Mouse (Mus musculus) stomach, postnatal 0 days (tissue): ENCODE measurements around the gene Adra1b. TPM values are rescaled to one million over a fixed set of nuclear protein-coding genes. Genes with fewer than 3 reads are reported as not detected.

Source experiments
- ATAC-seq: fragments of 200-750 bp; cut with Nextera tagmentation; 2 replicates; pipeline ENCODE4 v1.8.0; 2017; ENCODE audit not compliant: low FRiP score, low TSS enrichment
- DNase-seq: peaks from one replicate; pipeline ENCODE4 v3.0.0-alpha.2; 2016; ENCODE audit warnings: low spot score
- H3K27ac ChIP-seq: fragments of 300-500 bp; sonication (generic); replicated peaks from 2 replicates; pipeline ENCODE4 v1.5.1; 2014; ENCODE audit warnings: mild to moderate bottlenecking, control low read depth
- H3K27me3 ChIP-seq: fragments of 300-500 bp; sonication (generic); 2 replicates; pipeline ENCODE4 v1.6.1; 2014; ENCODE audit warnings: low read length; ENCODE audit not compliant: control insufficient read depth, insufficient read depth
- H3K36me3 ChIP-seq: fragments of 300-500 bp; sonication (generic); 2 replicates; pipeline ENCODE4 v1.6.1; 2014; ENCODE audit warnings: low read length, mixed read lengths; ENCODE audit not compliant: control insufficient read depth, insufficient read depth
- H3K4me1 ChIP-seq: fragments of 300-500 bp; sonication (generic); replicated peaks from 2 replicates; pipeline ENCODE4 v1.6.1; 2014; ENCODE audit warnings: antibody characterized with exemption; ENCODE audit not compliant: control insufficient read depth, insufficient read depth
- H3K4me2 ChIP-seq: fragments of 300-500 bp; sonication (generic); replicated peaks from 2 replicates; pipeline ENCODE4 v1.6.1; 2014; ENCODE audit warnings: low read depth, mild to moderate bottlenecking, control low read depth, moderate library complexity
- H3K4me3 ChIP-seq: fragments of 300-500 bp; sonication (generic); 2 replicates; pipeline ENCODE4 v1.5.1; 2014; ENCODE audit warnings: low read depth, low read length, control low read depth
- H3K9ac ChIP-seq: fragments of 300-500 bp; sonication (generic); 2 replicates; pipeline ENCODE4 v1.6.1; 2014; ENCODE audit warnings: mild to moderate bottlenecking, low read length, control low read depth, mixed read lengths
- H3K9me3 ChIP-seq: fragments of 300-500 bp; sonication (generic); 2 replicates; pipeline ENCODE4 v1.6.1; 2016; ENCODE audit warnings: low read length; ENCODE audit not compliant: control insufficient read depth
- CTCF ChIP-seq: IDR thresholded peaks from 2 replicates; pipeline ENCODE4 v1.5.1; 2016; ENCODE audit warnings: antibody characterized with exemption, low read depth, mild to moderate bottlenecking, moderate library complexity
- EP300 ChIP-seq: optimal IDR thresholded peaks from 2 replicates; pipeline ENCODE3; 2016; ENCODE audit warnings: antibody characterized with exemption
- WGBS: fragments of 180-500 bp; shearing (Covaris S2); extraction: QIAGEN DNeasy Blood & Tissue Kit; methylation state at CpG from one replicate; pipeline ENCODE4 v1.1.7; 2014; 5-methylcytosine and 5-hydroxymethylcytosine counted together
- polyA plus RNA-seq: library from polyadenylated mRNA; unstranded; fragments of >200 nt; fragmentation: Nextera tagmentation; extraction: Ambion mirVana; gene quantifications from 2 replicates; pipeline ENCODE4 v1.2.1, GENCODE M21; 2015

Adra1b gene
- polyA plus RNA-seq, 1 experiment from 2014 or later: 0.10 TPM

GRCm38 (mm10) chr11:43840491-43840890 is 60.5 kb downstream of the Adra1b start:
- no peaks in the 10 kb centered on the region for H3K36me3 ChIP-seq
- DNase-seq: no peak
- 25% methylated on average over 6 of the region's 6 CpGs for WGBS
- TF ChIP-seq CTCF (no peak), EP300 (no peak)
- no peak overlapping the region for H3K4me2 ChIP-seq
- H3K9me3 ChIP-seq: no peaks in the 10 kb centered on the region
- no peak overlapping the region for H3K27ac ChIP-seq
- H3K9ac ChIP-seq: no peak overlapping the region
- H3K4me1 ChIP-seq: no peaks in the 10 kb centered on the region
- peaks cover 3% of the 10 kb centered on the region; the same call in 1 of the 2 replicates for H3K27me3 ChIP-seq
- ATAC-seq: no peak
- H3K4me3 ChIP-seq: no peak overlapping the region

- ATAC-seq (peak; percentile 93), DNase-seq (peak; percentile 84)
- H3K4me2 ChIP-seq: peak overlapping the region; percentile 86
- peaks cover 3% of the 10 kb centered on the region; the same call in 1 of the 2 replicates for H3K27me3 ChIP-seq
- H3K9me3 ChIP-seq: no peaks in the 10 kb centered on the region
- 5% methylated on average over 64 of the region's 68 CpGs for WGBS
- H3K9ac ChIP-seq: peak overlapping the region; percentile 53
- peak overlapping the region; percentile 49 for H3K4me3 ChIP-seq
- no peak overlapping the region for H3K27ac ChIP-seq
- no peaks in the 10 kb centered on the region for H3K4me1 ChIP-seq
- no peaks in the 10 kb centered on the region for H3K36me3 ChIP-seq
- peak; percentile 83 for TF ChIP-seq CTCF
- no peak for TF ChIP-seq EP300
Measured at GRCm38 (mm10) chr11:43835880-43836740, 64.9 kb downstream of the Adra1b start.

- peak overlapping the region; percentile 86 for H3K4me2 ChIP-seq
- no peak overlapping the region for H3K27ac ChIP-seq
- H3K9ac ChIP-seq: no peak overlapping the region
- H3K27me3 ChIP-seq: peaks cover 3% of the 10 kb centered on the region; the same call in 1 of the 2 replicates
- DNase-seq: no peak
- no peak overlapping the region for H3K4me3 ChIP-seq
- H3K4me1 ChIP-seq: no peaks in the 10 kb centered on the region
- WGBS: 94% methylated on average over 15 of the region's 15 CpGs
- TF ChIP-seq EP300: no peak
- TF ChIP-seq CTCF: no peak
- no peak for ATAC-seq
- no peaks in the 10 kb centered on the region for H3K9me3 ChIP-seq
- no peaks in the 10 kb centered on the region for H3K36me3 ChIP-seq
Measured at GRCm38 (mm10) chr11:43835456-43835855, 65.6 kb downstream of the Adra1b start.

GRCm38 (mm10) chr11:43834531-43834930 is 66.5 kb downstream of the Adra1b start:
- no peaks in the 10 kb centered on the region for H3K4me1 ChIP-seq
- no peak for TF ChIP-seq EP300
- TF ChIP-seq CTCF: no peak
- DNase-seq (no peak), ATAC-seq (no peak)
- no peak overlapping the region for H3K27ac ChIP-seq
- H3K9ac ChIP-seq: no peak overlapping the region
- no peak overlapping the region for H3K4me3 ChIP-seq
- H3K36me3 ChIP-seq: no peaks in the 10 kb centered on the region
- no peaks in the 10 kb centered on the region for H3K9me3 ChIP-seq
- peaks cover 3% of the 10 kb centered on the region; the same call in 1 of the 2 replicates for H3K27me3 ChIP-seq
- WGBS: 52% methylated on average over 11 of the region's 11 CpGs
- H3K4me2 ChIP-seq: no peak overlapping the region

GRCm38 (mm10) chr11:43831530-43831929 is 69.5 kb downstream of the Adra1b start:
- H3K9ac ChIP-seq: no peak overlapping the region
- H3K27me3 ChIP-seq: no peaks in the 10 kb centered on the region; the same call in 1 of the 2 replicates
- WGBS: 55% methylated on average over 4 of the region's 4 CpGs
- no peak overlapping the region for H3K27ac ChIP-seq
- H3K9me3 ChIP-seq: no peaks in the 10 kb centered on the region
- no peak for ATAC-seq
- H3K4me1 ChIP-seq: no peaks in the 10 kb centered on the region
- H3K4me3 ChIP-seq: no peak overlapping the region
- no peaks in the 10 kb centered on the region for H3K36me3 ChIP-seq
- TF ChIP-seq CTCF (no peak), EP300 (no peak)
- DNase-seq: no peak
- H3K4me2 ChIP-seq: no peak overlapping the region

GRCm38 (mm10) chr11:43826769-43827168 is 74.2 kb downstream of the Adra1b start:
- no peak for DNase-seq

More at GRCm38 (mm10) chr11:43826769-43827168, 74.2 kb downstream of the Adra1b start:
- H3K9me3 ChIP-seq: no peaks in the 10 kb centered on the region
- no peak for ATAC-seq
- WGBS: 93% methylated on average over 4 of the region's 4 CpGs
- no peaks in the 10 kb centered on the region for H3K27me3 ChIP-seq
- no peak overlapping the region for H3K27ac ChIP-seq
- TF ChIP-seq CTCF: no peak
- no peak for TF ChIP-seq EP300
- no peak overlapping the region for H3K9ac ChIP-seq
- no peak overlapping the region for H3K4me3 ChIP-seq
- H3K36me3 ChIP-seq: no peaks in the 10 kb centered on the region
- no peak overlapping the region for H3K4me2 ChIP-seq
- H3K4me1 ChIP-seq: no peaks in the 10 kb centered on the region
